Mouse (Mus musculus) thymus, adult 2 months (tissue): Measurements from ENCODE around the gene Gm20388.

Source experiments
- CTCF ChIP-seq: fragments of 200-500 bp; IDR thresholded peaks from 2 replicates; pipeline ENCODE4 v1.5.1; 2012; ENCODE audit warnings: mild to moderate bottlenecking, control low read depth, low read length, moderate library complexity, borderline replicate concordance; ENCODE audit not compliant: control insufficient read depth, poor library complexity, insufficient read depth; ENCODE audit errors: extremely low read depth
- POLR2A ChIP-seq: fragments of 200-500 bp; IDR thresholded peaks from 2 replicates; pipeline ENCODE4 v1.6.1; 2012; ENCODE audit warnings: mild to moderate bottlenecking, low read length, control low read depth, moderate library complexity; ENCODE audit not compliant: control insufficient read depth, poor library complexity, insufficient read depth; ENCODE audit errors: extremely low read depth

- TF ChIP-seq CTCF (no peak), POLR2A (no peak)
Observed at GRCm38 (mm10) chr8:120351332-120352071, 440.9 kb downstream of the Gm20388 start.
